Mouse (Mus musculus): ENCODE measurements around the gene Sertad2. TPM values are rescaled to one million over a fixed set of nuclear protein-coding genes. Genes with fewer than 3 reads are reported as not detected.

The Sertad2 gene
- polyA plus RNA-seq, 1 experiment, result 20.9 TPM

DNA sequence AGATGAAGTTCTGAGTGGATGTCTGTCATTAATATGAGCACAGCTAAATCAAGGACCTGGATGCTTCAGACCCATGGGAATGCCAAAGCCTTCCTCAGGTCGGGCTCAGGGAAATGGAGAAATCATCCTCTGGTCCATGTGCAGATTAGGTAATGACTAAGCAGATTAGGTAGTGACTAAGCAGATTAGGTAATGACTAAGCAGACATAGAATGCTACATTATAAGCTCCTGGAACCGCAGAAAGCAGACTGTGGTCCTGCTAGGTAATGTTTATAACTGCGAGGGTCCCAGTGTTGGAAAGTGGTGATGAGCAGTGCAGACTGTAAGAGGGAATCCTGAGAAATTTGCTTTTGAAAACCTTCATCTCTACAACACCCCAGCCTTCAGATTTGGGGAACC, 4.6 kb upstream of the Sertad2 start:
- H3K27me3 ChIP-seq (ENCODE audit: control insufficient read depth, insufficient read depth, insufficient read length), result no peaks in the 10 kb centered on the region
- no peak overlapping the region for H3K4me2 ChIP-seq (ENCODE audit: low read depth)
- H3K4me3 ChIP-seq, result no peak overlapping the region
- no peak overlapping the region for H3ac ChIP-seq (ENCODE audit: control insufficient read depth, insufficient read length)
- no peak for TF ChIP-seq CEBPB (IDR thresholded peaks at IDR 0.05; ENCODE audit: insufficient read depth, poor library complexity, severe bottlenecking)
- no peak for TF ChIP-seq SRF (IDR thresholded peaks at IDR 0.05; ENCODE audit: control insufficient read depth, insufficient read length, low read depth)
- TF ChIP-seq REST (IDR thresholded peaks at IDR 0.05; ENCODE audit: insufficient read depth, insufficient read length), result no peak
- TF ChIP-seq TCF3 (IDR thresholded peaks at IDR 0.05; ENCODE audit: insufficient read length, low read depth), result no peak
- TF ChIP-seq TCF12 (IDR thresholded peaks at IDR 0.05; ENCODE audit: insufficient read depth, poor library complexity, severe bottlenecking), result no peak
- no peak for TF ChIP-seq POLR2A (IDR thresholded peaks at IDR 0.05; ENCODE audit: insufficient read length, low read depth)
- no peak for TF ChIP-seq E2F4 (IDR thresholded peaks at IDR 0.05; ENCODE audit: insufficient read depth)
- no peak for TF ChIP-seq USF1 (IDR thresholded peaks at IDR 0.05; ENCODE audit: low read depth)
- no peaks in the 10 kb centered on the region for H3K36me3 ChIP-seq (ENCODE audit: control insufficient read depth, insufficient read depth)
- H3K79me2 ChIP-seq (ENCODE audit: control insufficient read depth, insufficient read depth), result no peaks in the 10 kb centered on the region

DNA sequence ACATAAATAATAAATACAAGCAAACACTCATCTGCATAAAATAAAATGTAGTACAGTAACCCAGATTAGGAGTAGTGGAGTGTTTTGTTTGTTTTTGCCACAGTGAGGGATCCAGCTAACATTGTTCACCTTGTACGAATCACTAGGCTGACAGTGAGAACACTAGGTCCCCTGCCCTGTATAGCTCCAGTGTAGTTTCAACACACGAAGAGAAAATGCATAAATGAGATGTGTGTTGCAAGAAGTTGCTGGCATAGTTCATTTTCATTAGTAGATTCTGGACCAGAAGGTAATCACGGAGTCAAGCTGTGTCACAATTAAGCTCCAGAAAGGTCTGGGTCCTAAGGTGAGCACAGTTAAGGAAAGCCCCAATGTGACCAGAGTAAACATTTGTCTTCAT, 1.8 kb upstream of the Sertad2 start:
- Histone ChIP-seq H3K79me2 (ENCODE audit: control insufficient read depth, insufficient read depth) (peaks cover 21% of the 10 kb centered on the region), H3K4me3 (peak overlapping the region; percentile 77), H3K27me3 (ENCODE audit: control insufficient read depth, insufficient read depth, insufficient read length) (no peaks in the 10 kb centered on the region), H3ac (ENCODE audit: control insufficient read depth, insufficient read length) (no peak overlapping the region), H3K36me3 (ENCODE audit: control insufficient read depth, insufficient read depth) (no peaks in the 10 kb centered on the region), H3K4me2 (ENCODE audit: low read depth) (no peak overlapping the region)
- TF ChIP-seq MYOD1 (IDR thresholded peaks at IDR 0.05; ENCODE audit: control insufficient read depth in 1 of 3, insufficient read length in 2 of 3, low read depth in 2 of 3) (no peak), MAX (IDR thresholded peaks at IDR 0.05; ENCODE audit: low read depth) (no peak), USF1 (IDR thresholded peaks at IDR 0.05; ENCODE audit: low read depth) (no peak), POLR2A (IDR thresholded peaks at IDR 0.05; ENCODE audit: insufficient read length, low read depth) (no peak), TCF12 (IDR thresholded peaks at IDR 0.05; ENCODE audit: insufficient read depth, poor library complexity, severe bottlenecking) (no peak), E2F4 (IDR thresholded peaks at IDR 0.05; ENCODE audit: insufficient read depth) (no peak), POLR2AphosphoS2 (IDR thresholded peaks at IDR 0.05; ENCODE audit: insufficient read length, low read depth) (no peak), TCF3 (IDR thresholded peaks at IDR 0.05; ENCODE audit: insufficient read length, low read depth) (no peak), REST (IDR thresholded peaks at IDR 0.05; ENCODE audit: insufficient read depth, insufficient read length) (no peak), SRF (IDR thresholded peaks at IDR 0.05; ENCODE audit: control insufficient read depth, insufficient read length, low read depth) (no peak), CEBPB (IDR thresholded peaks at IDR 0.05; ENCODE audit: insufficient read depth, poor library complexity, severe bottlenecking) (no peak), MYOG (IDR thresholded peaks at IDR 0.05; ENCODE audit: control insufficient read depth in 1 of 3, insufficient read depth in 1 of 3, insufficient read length in 2 of 3, low read depth in 2 of 3) (no peak)

DNA sequence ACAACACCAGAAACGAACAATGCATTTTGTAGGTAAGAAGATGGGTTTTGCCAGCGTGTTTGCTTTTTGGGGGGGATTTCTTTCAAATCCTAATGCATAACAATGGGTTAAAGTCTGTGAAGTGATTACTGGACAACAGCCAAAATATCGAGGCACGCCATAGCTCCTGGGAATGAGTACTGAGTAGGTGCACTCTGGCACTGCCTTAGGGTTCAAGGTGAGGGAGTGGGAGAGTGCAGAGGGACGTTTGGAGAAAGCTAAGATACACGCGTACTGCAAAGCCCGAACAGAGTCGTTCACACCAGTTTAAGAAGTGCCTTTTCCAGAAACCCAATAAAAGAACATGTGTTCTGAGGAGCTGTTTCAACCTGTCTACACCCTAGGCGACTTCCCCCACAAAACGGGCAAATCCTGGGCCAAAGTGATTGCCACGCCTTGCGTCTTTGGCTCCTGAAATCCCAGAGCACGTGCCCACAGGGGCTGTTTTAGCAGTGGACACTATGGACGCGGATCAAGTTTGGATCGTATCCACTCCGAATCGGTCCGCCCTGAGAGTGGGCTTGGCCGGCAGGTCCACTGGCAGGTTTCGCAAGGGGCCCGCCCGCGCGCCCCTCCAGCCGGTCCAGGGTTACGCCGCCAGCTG, 937 bp upstream of the Sertad2 start:
- TF ChIP-seq TCF3 (IDR thresholded peaks at IDR 0.05; ENCODE audit: insufficient read length, low read depth) (no peak), USF1 (IDR thresholded peaks at IDR 0.05; ENCODE audit: low read depth) (peak; percentile 59), POLR2A (IDR thresholded peaks at IDR 0.05; ENCODE audit: insufficient read length, low read depth) (peak; percentile 66), MYOD1 (IDR thresholded peaks at IDR 0.05; ENCODE audit: control insufficient read depth in 1 of 3, insufficient read length in 2 of 3, low read depth in 2 of 3) (peak in 1 of 3 experiments; percentile 51), POLR2AphosphoS2 (IDR thresholded peaks at IDR 0.05; ENCODE audit: insufficient read length, low read depth) (peak; percentile 58), CEBPB (IDR thresholded peaks at IDR 0.05; ENCODE audit: insufficient read depth, poor library complexity, severe bottlenecking) (peak; percentile 83), MAX (IDR thresholded peaks at IDR 0.05; ENCODE audit: low read depth) (peak; percentile 69), MYOG (IDR thresholded peaks at IDR 0.05; ENCODE audit: control insufficient read depth in 1 of 3, insufficient read depth in 1 of 3, insufficient read length in 2 of 3, low read depth in 2 of 3) (peak in 1 of 3 experiments; percentile 31), E2F4 (IDR thresholded peaks at IDR 0.05; ENCODE audit: insufficient read depth) (no peak), REST (IDR thresholded peaks at IDR 0.05; ENCODE audit: insufficient read depth, insufficient read length) (no peak), TCF12 (IDR thresholded peaks at IDR 0.05; ENCODE audit: insufficient read depth, poor library complexity, severe bottlenecking) (no peak), SRF (IDR thresholded peaks at IDR 0.05; ENCODE audit: control insufficient read depth, insufficient read length, low read depth) (no peak)
- Histone ChIP-seq H3ac (ENCODE audit: control insufficient read depth, insufficient read length) (peak overlapping the region; percentile 69), H3K27me3 (ENCODE audit: control insufficient read depth, insufficient read depth, insufficient read length) (no peaks in the 10 kb centered on the region), H3K36me3 (ENCODE audit: control insufficient read depth, insufficient read depth) (no peaks in the 10 kb centered on the region), H3K4me2 (ENCODE audit: low read depth) (peak overlapping the region; percentile 97), H3K79me2 (ENCODE audit: control insufficient read depth, insufficient read depth) (peaks cover 27% of the 10 kb centered on the region), H3K4me3 (peak overlapping the region; percentile 77)

DNA sequence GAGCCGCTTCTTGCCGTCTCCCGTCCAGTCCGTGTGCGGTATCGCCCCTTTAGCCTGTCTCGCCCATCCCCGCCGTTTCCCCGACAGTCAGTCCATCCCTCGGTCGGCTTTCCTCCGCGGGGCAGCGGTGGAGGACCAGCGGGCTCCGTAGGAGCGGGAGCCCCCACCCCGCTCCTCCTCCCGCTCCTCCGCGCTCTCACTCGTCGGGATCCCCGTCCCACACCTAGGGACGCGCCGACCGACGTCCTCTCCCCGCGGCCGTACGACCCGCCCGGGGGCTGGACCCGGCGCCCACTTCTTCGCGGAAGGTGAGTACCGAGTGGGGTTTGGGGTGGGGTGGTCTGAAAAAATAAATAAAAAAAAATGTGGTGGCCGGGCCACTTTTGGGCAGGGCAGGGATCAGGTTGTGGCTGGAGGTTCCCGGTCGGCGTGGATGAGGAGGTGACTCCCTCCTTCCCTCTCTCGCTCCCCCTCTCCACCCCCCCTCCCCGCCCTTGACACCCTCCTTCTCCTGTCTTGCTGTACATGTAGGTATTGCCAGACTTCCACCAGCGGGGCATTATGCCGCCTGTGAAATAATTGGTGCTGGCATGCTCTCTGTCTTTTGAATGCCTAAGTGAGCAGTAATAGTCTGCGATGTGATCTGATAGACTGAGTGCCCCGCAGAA, 534 bp downstream of the Sertad2 start:
- peak overlapping the region; percentile 77 for H3K4me3 ChIP-seq
- TF ChIP-seq POLR2AphosphoS2 (IDR thresholded peaks at IDR 0.05; ENCODE audit: insufficient read length, low read depth), result no peak
- peak overlapping the region; percentile 69 for H3ac ChIP-seq (ENCODE audit: control insufficient read depth, insufficient read length)
- H3K4me2 ChIP-seq (ENCODE audit: low read depth), result peak overlapping the region; percentile 93
- peaks cover 35% of the 10 kb centered on the region for H3K79me2 ChIP-seq (ENCODE audit: control insufficient read depth, insufficient read depth)
- no peaks in the 10 kb centered on the region for H3K27me3 ChIP-seq (ENCODE audit: control insufficient read depth, insufficient read depth, insufficient read length)
- H3K36me3 ChIP-seq (ENCODE audit: control insufficient read depth, insufficient read depth), result peaks cover 3% of the 10 kb centered on the region

DNA sequence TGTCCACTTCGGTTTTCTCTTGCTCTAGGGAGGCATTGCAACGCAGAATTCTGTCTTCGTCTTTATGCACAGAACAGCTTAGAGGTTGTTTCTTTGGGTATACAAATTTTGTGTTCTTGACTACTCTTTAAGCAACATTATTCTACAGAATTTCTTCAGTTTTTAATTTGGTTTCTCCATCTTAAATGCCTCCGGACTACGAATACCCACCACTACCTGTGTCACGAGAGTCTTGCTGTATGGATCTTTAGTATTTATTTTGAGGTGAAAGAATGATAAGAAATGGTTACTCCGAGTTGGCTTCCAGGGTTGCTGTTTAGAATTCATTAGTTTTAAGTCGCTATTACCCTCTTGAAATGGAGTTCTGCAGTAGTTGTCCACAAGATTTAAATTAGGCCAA, 1.3 kb downstream of the Sertad2 start:
- Histone ChIP-seq H3K79me2 (ENCODE audit: control insufficient read depth, insufficient read depth) (peaks cover 40% of the 10 kb centered on the region), H3K27me3 (ENCODE audit: control insufficient read depth, insufficient read depth, insufficient read length) (no peaks in the 10 kb centered on the region), H3ac (ENCODE audit: control insufficient read depth, insufficient read length) (no peak overlapping the region), H3K36me3 (ENCODE audit: control insufficient read depth, insufficient read depth) (peaks cover 3% of the 10 kb centered on the region), H3K4me2 (ENCODE audit: low read depth) (peak overlapping the region; percentile 93), H3K4me3 (peak overlapping the region; percentile 77)
- TF ChIP-seq USF1 (IDR thresholded peaks at IDR 0.05; ENCODE audit: low read depth) (no peak), SRF (IDR thresholded peaks at IDR 0.05; ENCODE audit: control insufficient read depth, insufficient read length, low read depth) (no peak), MYOG (IDR thresholded peaks at IDR 0.05; ENCODE audit: control insufficient read depth in 1 of 3, insufficient read depth in 1 of 3, insufficient read length in 2 of 3, low read depth in 2 of 3) (no peak), MAX (IDR thresholded peaks at IDR 0.05; ENCODE audit: low read depth) (no peak), POLR2A (IDR thresholded peaks at IDR 0.05; ENCODE audit: insufficient read length, low read depth) (no peak), REST (IDR thresholded peaks at IDR 0.05; ENCODE audit: insufficient read depth, insufficient read length) (no peak), TCF12 (IDR thresholded peaks at IDR 0.05; ENCODE audit: insufficient read depth, poor library complexity, severe bottlenecking) (no peak), E2F4 (IDR thresholded peaks at IDR 0.05; ENCODE audit: insufficient read depth) (no peak), MYOD1 (IDR thresholded peaks at IDR 0.05; ENCODE audit: control insufficient read depth in 1 of 3, insufficient read length in 2 of 3, low read depth in 2 of 3) (no peak), POLR2AphosphoS2 (IDR thresholded peaks at IDR 0.05; ENCODE audit: insufficient read length, low read depth) (no peak), TCF3 (IDR thresholded peaks at IDR 0.05; ENCODE audit: insufficient read length, low read depth) (no peak), CEBPB (IDR thresholded peaks at IDR 0.05; ENCODE audit: insufficient read depth, poor library complexity, severe bottlenecking) (no peak)

All from myocyte (in vitro differentiated cells).